Mouse (Mus musculus) cortical plate, adult 2 months (tissue): ENCODE measurements around the gene Hes3.

Source experiments
- CTCF ChIP-seq: fragments of 200-500 bp; IDR thresholded peaks from 2 replicates; pipeline ENCODE4 v1.5.1; 2011; ENCODE audit warnings: mild to moderate bottlenecking, control low read depth, low read length; ENCODE audit not compliant: insufficient read depth; ENCODE audit errors: extremely low read depth
- POLR2A ChIP-seq: fragments of 200-500 bp; IDR thresholded peaks from 2 replicates; pipeline ENCODE4 v1.6.1; 2011; ENCODE audit warnings: mild to moderate bottlenecking, low read length, control low read depth; ENCODE audit not compliant: insufficient read depth; ENCODE audit errors: extremely low read depth

GRCm38 (mm10) chr4:152305991-152306390, 14.5 kb upstream of the Hes3 start:
- TF ChIP-seq CTCF (no peak), POLR2A (no peak)
